Mouse (Mus musculus) heart, adult 11 months (tissue): ENCODE data around the gene Mlst8.

Experiments
- DNase-seq: peaks from one replicate; pipeline ENCODE4 v3.0.0; 2022

Mlst8 gene

DNA sequence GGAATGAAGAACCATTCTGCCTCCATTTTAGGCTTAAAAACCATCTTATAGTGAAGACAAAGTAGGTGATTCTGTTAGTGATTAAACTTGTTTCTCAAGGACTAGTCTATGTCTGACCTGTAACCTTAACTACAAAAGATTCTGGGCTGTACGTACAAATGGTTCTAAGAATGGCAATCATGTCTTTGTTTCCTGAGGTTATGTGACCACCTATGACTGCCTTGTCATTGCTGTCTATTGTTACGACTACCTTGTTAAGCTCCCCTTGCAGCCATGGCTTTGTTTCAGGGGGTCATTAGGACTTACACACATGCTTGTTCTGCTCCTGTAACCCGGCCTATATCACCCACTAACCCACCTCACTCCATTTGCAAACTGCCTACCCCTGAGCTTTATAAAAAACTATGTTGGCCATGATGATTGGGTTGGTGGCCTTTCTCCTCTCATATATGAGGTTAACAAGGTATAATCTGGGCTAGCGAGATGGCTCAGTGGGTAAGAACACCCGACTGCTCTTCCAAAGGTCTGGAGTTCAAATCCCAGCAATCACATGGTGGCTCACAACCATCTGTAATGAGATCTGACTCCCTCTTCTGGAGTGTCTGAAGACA, 10.1 kb downstream of the Mlst8 start:
- DNase-seq, result no peak

DNA sequence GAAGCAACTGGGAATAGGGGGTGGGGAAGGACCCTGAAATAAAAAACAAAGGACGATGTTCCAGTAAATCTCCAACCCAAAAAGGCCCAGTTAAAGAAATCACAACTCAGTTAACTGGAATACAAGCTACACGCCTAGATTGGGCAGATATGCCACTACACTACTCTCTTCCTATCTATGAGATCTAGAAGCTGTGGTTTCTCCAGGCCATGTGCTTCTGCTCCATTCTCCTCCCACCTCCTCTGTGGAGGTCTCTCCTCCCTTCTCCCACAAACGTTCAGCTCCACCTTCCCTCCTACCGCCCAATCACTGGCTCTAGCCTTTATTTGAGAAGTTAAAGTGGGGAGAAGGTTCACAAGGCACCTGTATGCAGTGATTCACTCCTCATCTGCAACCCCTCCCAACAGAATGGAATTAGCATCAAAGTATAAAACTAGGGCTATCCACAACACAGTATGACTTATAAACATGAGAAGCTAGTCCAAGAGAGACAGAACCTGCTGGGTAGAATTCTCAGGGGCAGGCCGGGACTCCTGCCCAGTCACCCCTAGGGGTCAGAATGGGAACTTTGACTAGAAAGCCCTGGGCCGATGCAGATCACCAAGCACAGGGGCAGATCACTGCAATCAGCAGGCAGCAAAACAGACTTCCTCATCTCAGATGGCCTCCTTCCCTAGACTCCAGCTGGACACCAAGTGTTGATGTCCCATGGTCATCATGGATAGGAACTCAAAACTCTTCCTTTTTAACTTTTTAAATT, 15.3 kb downstream of the Mlst8 start:
- DNase-seq, result peak; percentile 90

DNA sequence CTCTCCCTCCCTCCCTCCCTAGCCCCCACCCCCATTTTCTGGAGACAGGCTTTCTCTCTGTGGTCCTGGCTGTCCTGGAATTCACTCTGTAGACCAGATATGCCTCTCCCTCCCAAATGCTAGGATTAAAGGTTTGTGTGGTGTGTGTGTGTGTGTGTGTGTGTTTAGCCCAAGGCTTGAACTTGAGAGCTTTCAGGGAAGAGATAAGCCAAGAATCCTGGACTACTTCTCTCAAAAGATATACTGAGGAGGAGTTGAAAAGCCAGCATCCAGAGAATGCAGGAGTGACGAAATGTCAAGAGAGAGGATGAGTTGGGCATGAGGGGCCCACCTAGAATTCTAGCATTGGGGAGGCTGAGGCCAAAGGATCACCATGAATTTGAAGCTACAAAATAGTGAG, 15.9 kb downstream of the Mlst8 start:
- DNase-seq, result no peak

- no peak for DNase-seq
These were observed 17.3 kb downstream of the Mlst8 start for GRCm38 (mm10) chr17:24461580-24461979.

DNA sequence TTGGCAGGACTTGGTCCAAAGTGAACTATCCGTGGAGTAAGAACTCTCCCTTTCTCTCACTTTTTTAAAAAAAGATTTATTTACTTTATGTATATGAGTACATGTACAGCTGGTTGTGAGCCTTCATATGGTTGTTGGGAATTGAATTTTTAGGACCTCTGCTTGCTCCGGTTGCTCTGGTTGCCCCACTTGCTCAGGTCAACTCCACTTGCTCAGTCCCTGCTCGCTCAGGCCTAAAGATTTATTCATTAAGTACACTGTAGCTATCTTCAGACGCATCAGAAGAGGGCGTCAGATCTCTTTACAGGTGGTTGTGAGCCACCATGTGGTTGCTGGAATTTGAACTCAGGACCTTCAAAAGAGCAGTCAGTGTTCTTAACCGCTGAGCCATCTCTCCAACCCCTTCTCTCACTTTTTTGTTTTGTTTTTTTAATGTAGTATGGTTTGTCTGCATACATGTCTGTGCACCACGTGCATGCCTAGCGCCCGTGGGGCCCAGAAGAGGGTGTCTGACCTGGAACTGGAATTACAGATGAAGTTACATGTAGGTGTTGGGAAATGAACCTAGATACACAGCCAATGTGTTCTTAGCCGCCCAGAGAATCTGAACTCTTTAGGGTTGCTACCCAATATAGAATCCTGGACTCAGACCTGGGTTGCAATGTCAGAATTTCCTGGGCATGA, 23.2 kb downstream of the Mlst8 start:
- peak; percentile 92 for DNase-seq

DNA sequence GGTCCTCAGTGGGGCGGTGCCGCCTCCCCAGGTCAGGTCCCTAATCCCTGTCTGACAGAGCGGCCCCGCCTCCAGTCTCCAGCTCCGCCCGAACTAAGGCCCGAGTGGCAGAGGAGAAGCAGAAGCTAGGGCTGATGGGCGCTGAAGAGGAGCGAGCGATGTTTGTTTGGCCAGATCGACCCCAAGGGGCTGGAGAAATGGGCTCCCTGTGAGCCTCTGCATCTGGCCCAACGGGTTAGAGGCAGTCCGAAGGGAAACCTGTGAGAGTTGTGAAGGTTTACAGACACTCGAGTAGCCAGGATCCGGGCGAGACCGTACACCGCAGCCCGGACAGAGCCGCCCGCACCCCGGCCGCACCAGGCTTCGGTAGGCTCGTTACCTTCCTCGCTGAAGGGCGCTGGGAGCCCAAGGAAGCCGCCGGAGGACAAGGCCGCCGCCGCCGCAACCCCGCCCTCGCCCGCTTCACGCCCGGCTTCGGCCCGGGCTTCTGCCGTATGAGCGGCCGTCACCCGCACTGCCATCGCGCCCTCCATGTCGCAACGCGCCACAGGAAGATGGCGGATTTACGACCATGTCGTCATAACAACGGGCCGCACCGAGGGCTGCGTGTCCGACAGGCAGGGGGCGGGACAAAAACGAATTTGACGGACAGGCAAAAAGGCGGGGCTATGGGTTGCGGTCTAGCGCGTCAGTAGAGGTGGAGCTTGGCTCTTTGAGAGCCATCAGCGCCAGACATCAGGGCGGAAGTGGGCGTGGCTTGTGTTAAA, 23.9 kb downstream of the Mlst8 start:
- DNase-seq, result peak; percentile 100

DNA sequence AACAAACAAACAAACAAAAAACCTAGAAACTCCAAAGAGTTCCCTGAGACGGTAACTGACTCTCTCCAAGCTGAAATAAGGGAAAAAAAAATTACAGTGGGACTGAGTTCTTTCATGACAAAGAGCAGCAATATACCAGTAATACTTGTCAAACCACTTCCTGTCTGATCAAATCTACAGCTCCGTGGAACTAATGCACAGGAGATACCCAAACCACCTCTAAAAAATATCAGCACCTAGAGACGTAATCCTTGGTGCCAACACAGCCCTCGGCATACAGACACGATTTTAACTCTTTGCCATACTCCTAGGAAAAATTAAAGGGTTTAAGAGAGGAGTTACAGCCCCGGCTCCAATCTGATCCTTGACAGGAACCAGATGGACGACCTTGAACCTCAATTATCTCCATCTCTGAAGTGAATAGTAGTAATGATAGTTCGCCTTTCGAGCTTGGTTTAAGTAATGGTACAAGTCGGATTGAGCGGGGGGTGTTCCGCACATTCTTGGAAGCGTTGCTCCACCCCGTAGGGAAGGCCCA, 24.6 kb downstream of the Mlst8 start:
- no peak for DNase-seq

DNA sequence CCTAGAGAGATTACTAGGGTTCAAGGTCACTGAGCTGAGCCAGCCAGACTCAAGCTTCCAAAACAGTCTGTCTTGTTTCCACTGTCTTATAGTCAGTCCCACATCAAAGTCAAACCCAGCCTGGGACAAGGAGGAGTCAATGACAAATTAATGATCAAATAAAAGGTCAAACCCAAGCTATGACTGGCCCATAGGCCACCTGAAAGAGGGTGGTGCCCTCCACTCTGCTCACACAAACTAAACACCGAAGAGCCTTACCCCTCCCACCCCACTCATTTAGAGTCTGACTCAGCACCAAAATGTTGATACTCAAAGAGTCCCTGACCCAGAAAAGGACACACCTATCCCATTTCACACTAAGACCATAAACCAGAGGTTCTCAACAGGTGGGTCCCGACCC, 25.5 kb downstream of the Mlst8 start:
- no peak for DNase-seq

DNA sequence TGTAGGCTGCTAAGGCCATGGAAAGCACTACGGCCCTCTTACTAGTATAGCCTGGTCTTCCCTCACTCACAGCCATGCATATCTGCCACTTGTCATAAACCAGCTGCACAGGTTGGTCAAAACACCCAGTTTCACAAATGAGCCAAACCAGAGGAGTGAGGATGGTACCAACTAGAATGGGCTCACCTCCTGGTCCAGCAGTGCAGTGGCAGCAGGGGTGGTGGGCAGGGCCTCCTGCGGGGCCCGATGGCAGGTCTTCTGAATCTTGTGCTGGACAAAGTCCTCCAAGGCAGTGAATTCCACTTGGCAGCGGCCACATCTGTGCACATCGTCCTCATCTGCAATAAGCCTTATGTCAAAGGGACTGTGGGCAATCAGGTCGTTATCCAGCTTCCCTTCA, 27.7 kb downstream of the Mlst8 start:
- DNase-seq, result peak; percentile 90

- no peak for DNase-seq
These were observed 29.4 kb downstream of the Mlst8 start for GRCm38 (mm10) chr17:24449507-24449906.

- DNase-seq, result peak; percentile 96
These were observed 32.3 kb downstream of the Mlst8 start for GRCm38 (mm10) chr17:24446590-24446989.

GRCm38 (mm10) chr17:24443409-24443808, 35.5 kb downstream of the Mlst8 start:
- no peak for DNase-seq

DNA sequence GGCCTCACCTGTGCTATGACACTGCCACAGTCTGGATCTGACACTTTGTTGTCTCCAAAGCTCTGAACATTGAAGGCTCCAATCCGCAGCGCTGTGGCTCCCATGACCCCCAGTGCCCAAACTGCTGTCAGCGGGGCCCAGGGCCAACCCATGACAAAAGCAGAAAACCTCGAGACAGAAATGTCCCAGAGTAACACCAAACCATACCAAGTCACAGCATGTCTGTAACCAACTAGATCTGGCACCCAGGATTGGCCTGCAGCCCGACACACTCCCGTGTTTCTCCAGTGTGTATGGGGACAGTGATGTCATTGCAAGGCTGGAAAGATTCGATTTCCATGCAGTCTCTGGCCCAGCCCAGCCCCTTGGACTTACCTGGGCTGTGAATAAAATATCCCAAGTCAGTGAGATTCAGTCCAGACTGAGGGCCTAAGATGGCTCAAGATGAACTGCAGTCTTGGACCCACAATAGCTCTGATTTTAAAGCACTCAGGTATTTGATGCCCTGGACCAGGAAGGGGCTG, 36.2 kb downstream of the Mlst8 start, which contains the start of gene Dnase1l2:
Gene Dnase1l2, minus strand, starts transcription at position 474 of the 524 bp plus-strand sequence.
- DNase-seq, result peak; percentile 86

GRCm38 (mm10) chr17:24442107-24442506, 36.8 kb downstream of the Mlst8 start:
- DNase-seq, result peak; percentile 91

DNA sequence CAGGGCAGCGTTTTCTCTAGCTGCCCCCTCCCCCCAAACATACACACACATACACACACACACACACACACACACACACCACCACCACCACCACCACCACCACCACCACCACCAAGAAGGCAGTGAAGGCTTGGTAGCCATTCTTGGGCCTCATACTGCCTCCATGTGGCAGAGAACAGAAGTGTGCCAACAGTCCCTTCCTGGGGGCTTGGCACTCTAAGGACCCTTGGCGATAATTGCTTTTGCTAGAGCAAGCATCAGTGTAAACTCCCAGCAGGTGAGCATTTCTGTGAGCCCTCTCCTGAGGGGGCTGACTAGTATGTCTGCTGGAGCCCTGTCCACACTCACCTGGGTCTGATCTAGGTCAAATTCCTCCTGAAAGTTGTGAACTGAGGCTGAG, 37.7 kb downstream of the Mlst8 start:
- no peak for DNase-seq

GRCm38 (mm10) chr17:24440377-24440776, 38.5 kb downstream of the Mlst8 start:
- no peak for DNase-seq

GRCm38 (mm10) chr17:24437016-24437415, 41.9 kb downstream of the Mlst8 start:
- peak; percentile 93 for DNase-seq

- peak; percentile 98 for DNase-seq
These were observed 49.5 kb downstream of the Mlst8 start for GRCm38 (mm10) chr17:24429201-24429983.

DNA sequence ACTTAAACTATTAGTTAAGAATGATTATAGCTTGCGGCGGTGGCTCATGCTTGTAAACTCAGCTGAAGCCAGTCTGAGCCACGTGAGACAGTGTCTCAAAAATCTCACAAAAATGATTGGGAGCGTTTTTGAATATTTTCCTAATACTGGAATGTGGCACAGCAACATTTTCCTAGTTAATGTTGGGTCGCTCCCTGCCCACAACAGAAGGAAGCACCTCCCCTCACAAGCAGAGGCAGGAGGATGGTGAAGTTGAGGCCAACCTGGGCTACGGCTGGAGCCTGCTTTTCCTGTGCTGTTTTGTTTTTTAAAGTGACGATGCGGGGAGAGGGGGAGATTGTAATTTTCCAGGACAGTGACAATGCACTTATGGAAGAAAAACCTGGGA, 51.7 kb downstream of the Mlst8 start:
- DNase-seq, result peak; percentile 91

DNA sequence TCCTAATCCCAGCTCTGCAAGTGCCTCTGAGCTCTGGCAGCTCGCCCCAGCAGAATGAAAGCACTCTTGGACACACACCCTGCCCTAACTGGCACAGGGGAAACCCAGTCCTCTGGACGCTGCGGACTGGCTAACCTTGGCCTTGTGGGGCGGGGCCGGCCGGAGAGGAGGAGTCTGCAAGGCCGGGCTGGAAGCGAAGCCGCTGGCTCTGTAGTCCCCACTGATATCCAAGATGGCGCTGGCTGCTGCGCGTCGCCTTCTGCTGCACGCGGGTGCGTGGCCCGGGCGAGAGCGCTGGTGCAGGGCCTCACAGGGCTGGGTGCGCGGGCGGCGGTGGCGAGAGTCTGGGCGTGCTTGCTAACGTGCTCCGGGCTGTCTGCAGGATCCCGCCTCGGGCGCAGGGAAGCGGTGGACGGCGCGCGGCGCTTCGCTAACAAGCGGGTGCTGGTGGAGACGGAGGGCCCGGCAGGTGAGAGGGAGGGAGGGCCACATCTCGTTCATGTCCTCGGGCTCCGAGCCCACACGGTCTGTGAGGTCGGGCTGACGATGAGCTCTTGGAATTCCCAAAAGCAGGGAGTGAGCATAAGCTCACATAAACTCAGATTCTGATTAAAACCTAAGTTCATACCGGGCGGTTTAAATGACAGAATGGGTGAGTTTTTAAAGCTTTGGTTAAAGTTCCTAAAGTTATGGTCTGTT, 52.3 kb downstream of the Mlst8 start, which contains the start of gene Eci1:
Gene Eci1, plus strand, starts transcription at position 171 of the 699 bp plus-strand sequence.
- peak; percentile 100 for DNase-seq

GRCm38 (mm10) chr17:24425905-24426304, 53.0 kb downstream of the Mlst8 start:
- peak; percentile 85 for DNase-seq
